Mouse (Mus musculus): ENCODE measurements at regions not wholly inside any gene's neighbourhood (a gene's known extent, or its start where the extent isn't known, plus 50 kb on each side); places are given as distances from the start of the nearest gene placed in this dataset.

GRCm38 (mm10) chr15:97596514-97597081 lies 109.0 kb downstream of the Rpap3 start:
- Histone ChIP-seq H3K4me3 (no peak overlapping the region), H3K27me3 (replicated peaks; ENCODE audit: low read depth, poor library complexity, severe bottlenecking) (no peaks in the 10 kb centered on the region), H3K4me1 (peaks cover 17% of the 10 kb centered on the region), H3K9me3 (no peaks in the 10 kb centered on the region), H3K27ac (replicated peaks) (0 out of 2 replicates have a peak overlapping the region, but pooled peaks have one; percentile 35), H3K36me3 (replicated peaks) (no peaks in the 10 kb centered on the region)
- DNase-seq (ENCODE audit: low spot score), result no peak
- 79% methylated on average over 8 of the region's 8 CpGs for WGBS

DNA sequence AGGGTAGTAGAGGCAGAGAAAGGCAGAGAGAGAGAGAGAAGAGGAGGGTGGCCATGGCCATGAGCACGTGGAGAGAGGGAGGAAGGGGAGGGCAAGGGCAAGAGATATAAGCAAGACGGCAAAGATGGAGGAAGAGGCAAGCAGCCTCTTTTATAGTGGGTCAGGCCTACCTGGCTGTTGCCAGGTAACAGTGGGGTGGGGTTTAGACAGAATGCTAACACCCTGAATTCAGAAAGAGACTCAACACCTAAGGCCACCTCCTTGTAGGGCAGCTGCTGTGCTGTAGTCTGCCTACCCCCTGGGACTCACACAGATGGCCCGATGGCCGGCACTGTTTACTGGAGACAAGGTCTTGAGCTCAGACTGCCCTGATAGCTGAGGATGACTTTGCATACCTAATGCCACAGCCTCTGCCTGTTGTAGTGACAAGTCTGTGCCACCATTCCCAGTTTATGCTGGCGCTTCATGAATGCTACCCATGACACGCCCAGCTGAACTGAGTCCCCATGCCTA lies 110.3 kb downstream of the Rpap3 start:
- 74% methylated on average over 6 of the region's 6 CpGs for WGBS
- DNase-seq (ENCODE audit: low spot score), result no peak
- H3K27me3 ChIP-seq (replicated peaks; ENCODE audit: low read depth, poor library complexity, severe bottlenecking), result no peaks in the 10 kb centered on the region
- no peak overlapping the region for H3K4me3 ChIP-seq
- H3K4me1 ChIP-seq, result peaks cover 24% of the 10 kb centered on the region
- no peaks in the 10 kb centered on the region for H3K9me3 ChIP-seq
- H3K27ac ChIP-seq (replicated peaks), result no peak overlapping the region
- H3K36me3 ChIP-seq (replicated peaks), result no peaks in the 10 kb centered on the region

- Histone ChIP-seq H3K27me3 (replicated peaks; ENCODE audit: low read depth, poor library complexity, severe bottlenecking) (no peaks in the 10 kb centered on the region), H3K4me1 (peaks cover 25% of the 10 kb centered on the region), H3K9me3 (no peaks in the 10 kb centered on the region), H3K4me3 (no peak overlapping the region), H3K27ac (replicated peaks) (no peak overlapping the region), H3K36me3 (replicated peaks) (no peaks in the 10 kb centered on the region)
- DNase-seq (ENCODE audit: low spot score), result no peak
- 51% methylated on average over 11 of the region's 11 CpGs for WGBS
Observed at GRCm38 (mm10) chr15:97593781-97594600, 111.6 kb downstream of the Rpap3 start.

GRCm38 (mm10) chr15:97592786-97593185 lies 112.8 kb downstream of the Rpap3 start:
- H3K4me1 ChIP-seq, result peaks cover 23% of the 10 kb centered on the region
- H3K4me3 ChIP-seq, result no peak overlapping the region
- no peak for DNase-seq (ENCODE audit: low spot score)
- no peak overlapping the region for H3K27ac ChIP-seq (replicated peaks)
- H3K9me3 ChIP-seq, result no peaks in the 10 kb centered on the region
- H3K36me3 ChIP-seq (replicated peaks), result no peaks in the 10 kb centered on the region
- H3K27me3 ChIP-seq (replicated peaks; ENCODE audit: low read depth, poor library complexity, severe bottlenecking), result no peaks in the 10 kb centered on the region
- WGBS, result 85% methylated on average over 11 of the region's 11 CpGs

DNA sequence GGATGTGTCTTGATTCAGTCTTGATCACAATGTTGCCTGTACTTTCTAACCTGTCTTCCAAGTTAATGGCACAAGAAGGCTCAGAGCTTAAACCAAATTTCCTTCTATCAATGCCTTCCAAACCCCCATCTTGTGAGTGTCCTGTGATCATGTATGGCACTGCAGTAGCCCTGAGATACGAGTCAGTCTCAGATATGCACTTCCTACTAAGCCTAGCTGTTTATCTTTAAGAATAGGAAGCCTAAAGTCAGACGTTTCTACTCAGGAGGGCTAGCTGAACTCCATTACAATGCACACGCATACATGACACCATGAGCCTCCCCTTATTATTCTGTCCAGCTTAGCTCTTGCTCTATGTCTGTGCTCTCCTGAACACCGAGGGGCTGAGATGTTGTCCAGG lies 114.2 kb downstream of the Rpap3 start:
- no peak overlapping the region for H3K4me3 ChIP-seq
- no peak overlapping the region for H3K27ac ChIP-seq (replicated peaks)
- no peak for DNase-seq (ENCODE audit: low spot score)
- peaks cover 10% of the 10 kb centered on the region for H3K4me1 ChIP-seq
- no peaks in the 10 kb centered on the region for H3K27me3 ChIP-seq (replicated peaks; ENCODE audit: low read depth, poor library complexity, severe bottlenecking)
- WGBS, result 77% methylated on average over 4 of the region's 4 CpGs
- no peaks in the 10 kb centered on the region for H3K9me3 ChIP-seq
- H3K36me3 ChIP-seq (replicated peaks), result no peaks in the 10 kb centered on the region

DNA sequence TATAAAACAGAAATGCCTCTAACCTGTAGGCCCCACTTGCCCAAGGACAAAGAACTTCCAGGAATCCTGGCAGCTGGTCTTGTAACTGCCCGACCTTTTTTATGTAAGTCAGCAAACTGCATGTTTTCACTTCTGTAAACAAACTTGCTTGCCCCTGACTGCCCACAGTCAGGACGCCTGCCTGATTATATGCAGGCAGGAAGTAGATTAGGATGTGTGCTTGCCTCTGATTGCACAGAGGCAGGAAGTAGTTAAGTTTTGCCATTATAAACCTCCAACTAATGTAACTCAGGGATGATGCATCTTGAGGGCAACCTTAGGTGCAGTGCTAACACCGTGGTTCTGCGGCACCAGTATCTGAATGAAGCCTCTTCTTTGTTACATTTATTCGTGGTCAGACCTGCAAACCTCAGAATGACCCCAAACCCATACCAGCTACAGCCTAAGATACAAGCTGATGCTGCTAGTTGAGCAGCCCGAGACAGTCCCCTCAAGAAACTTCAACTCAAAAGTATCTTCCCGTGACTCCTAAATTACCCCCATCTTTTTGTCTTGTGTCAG lies 114.8 kb downstream of the Rpap3 start:
- Histone ChIP-seq H3K9me3 (no peaks in the 10 kb centered on the region), H3K4me3 (no peak overlapping the region), H3K27ac (replicated peaks) (no peak overlapping the region; the same call in 1 of the 2 replicates), H3K36me3 (replicated peaks) (no peaks in the 10 kb centered on the region), H3K27me3 (replicated peaks; ENCODE audit: low read depth, poor library complexity, severe bottlenecking) (no peaks in the 10 kb centered on the region), H3K4me1 (peaks cover 10% of the 10 kb centered on the region)
- WGBS, result 71% methylated on average over 7 of the region's 7 CpGs
- no peak for DNase-seq (ENCODE audit: low spot score)

DNA sequence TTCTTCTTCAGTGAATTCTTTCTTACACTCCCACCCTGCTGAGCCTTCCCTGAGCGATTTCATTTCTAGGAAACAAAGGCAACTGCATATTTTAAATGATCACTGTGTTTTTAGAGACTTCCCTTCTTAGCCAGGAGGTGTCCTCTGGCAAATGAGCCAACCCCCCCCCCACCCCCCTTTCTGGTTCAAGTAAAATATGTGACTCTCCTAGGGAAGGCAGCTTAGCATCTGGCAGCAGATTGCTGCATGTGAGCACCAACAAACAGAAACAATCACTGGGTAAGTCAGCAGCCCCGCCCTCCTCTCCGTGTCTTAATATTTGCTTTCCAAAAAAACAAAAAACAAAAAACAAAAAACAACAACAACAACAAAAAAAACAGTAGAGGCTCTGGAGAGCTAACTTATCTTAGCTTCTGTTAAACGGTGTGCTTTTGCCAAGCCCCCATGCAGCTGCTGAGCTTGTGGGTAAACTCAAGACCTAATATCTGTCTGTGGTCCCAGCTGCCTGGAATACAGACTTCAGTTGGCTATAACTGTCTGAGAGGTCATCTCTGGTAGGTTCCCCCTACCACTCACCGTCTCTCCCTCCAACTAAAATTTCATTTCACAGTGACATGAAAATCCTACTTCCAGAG lies 117.9 kb downstream of the Rpap3 start:
- H3K4me1 ChIP-seq, result peaks cover 10% of the 10 kb centered on the region
- DNase-seq (ENCODE audit: low spot score), result no peak
- H3K9me3 ChIP-seq, result no peaks in the 10 kb centered on the region
- 85% methylated on average over 5 of the region's 5 CpGs for WGBS
- H3K27ac ChIP-seq (replicated peaks), result no peak overlapping the region
- no peak overlapping the region for H3K4me3 ChIP-seq
- H3K36me3 ChIP-seq (replicated peaks), result no peaks in the 10 kb centered on the region
- H3K27me3 ChIP-seq (replicated peaks; ENCODE audit: low read depth, poor library complexity, severe bottlenecking), result no peaks in the 10 kb centered on the region

- Histone ChIP-seq H3K27me3 (replicated peaks; ENCODE audit: low read depth, poor library complexity, severe bottlenecking) (no peaks in the 10 kb centered on the region), H3K4me3 (no peak overlapping the region)
Observed at GRCm38 (mm10) chr15:97581724-97582154, 123.9 kb downstream of the Rpap3 start.

DNA sequence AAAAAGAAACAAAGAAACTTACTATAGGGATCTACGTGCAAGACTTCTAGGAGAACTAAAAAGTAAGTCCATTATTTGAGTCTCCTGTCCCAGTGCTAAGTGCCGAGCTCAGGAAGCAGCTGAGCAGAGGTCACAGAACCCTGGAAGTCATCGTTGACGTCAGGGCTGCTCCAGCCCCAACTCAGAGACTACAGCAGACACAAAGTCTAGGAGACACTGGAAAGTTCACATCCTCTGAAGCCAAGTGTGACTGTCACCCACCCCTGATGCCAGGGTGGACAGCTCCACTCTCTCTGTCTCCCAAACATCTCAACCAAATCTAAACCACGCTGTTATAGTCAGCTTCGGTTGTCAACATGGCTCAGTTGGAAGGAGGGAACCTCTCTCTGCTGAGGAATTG lies 124.9 kb downstream of the Rpap3 start:
- 77% methylated on average over 6 of the region's 6 CpGs for WGBS
- Histone ChIP-seq H3K4me3 (no peak overlapping the region), H3K27ac (replicated peaks) (no peak overlapping the region), H3K36me3 (replicated peaks) (no peaks in the 10 kb centered on the region), H3K4me1 (peaks cover 11% of the 10 kb centered on the region), H3K27me3 (replicated peaks; ENCODE audit: low read depth, poor library complexity, severe bottlenecking) (no peaks in the 10 kb centered on the region), H3K9me3 (no peaks in the 10 kb centered on the region)
- no peak for DNase-seq (ENCODE audit: low spot score)

More at GRCm38 (mm10) chr15:97581724-97582154, 123.9 kb downstream of the Rpap3 start:
- H3K9me3 ChIP-seq, result no peaks in the 10 kb centered on the region
- H3K4me1 ChIP-seq, result peaks cover 11% of the 10 kb centered on the region
- 26% methylated on average over 13 of the region's 13 CpGs for WGBS
- no peak overlapping the region; the same call in 1 of the 2 replicates for H3K27ac ChIP-seq (replicated peaks)
- DNase-seq (ENCODE audit: low spot score), result peak; percentile 82
- no peaks in the 10 kb centered on the region for H3K36me3 ChIP-seq (replicated peaks)

DNA sequence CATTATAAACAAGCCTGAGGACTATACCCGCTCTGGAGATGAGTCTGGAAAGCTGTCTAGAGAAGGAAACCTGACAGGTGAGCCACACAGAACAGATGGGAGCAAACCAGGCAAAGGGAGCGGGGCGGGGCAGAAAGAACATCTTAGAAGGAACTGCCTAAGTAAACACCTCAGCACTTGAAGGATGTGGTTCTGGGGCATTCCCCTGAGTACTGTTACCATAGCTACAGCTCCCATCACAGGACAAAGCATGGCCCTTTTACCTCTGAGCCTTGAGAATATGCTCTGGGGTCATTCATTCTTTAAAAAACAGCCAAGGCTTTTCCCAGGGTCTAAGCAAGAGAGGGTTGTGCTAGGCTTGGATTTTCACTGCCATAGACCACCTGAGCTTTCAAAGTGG lies 127.6 kb downstream of the Rpap3 start:
- Histone ChIP-seq H3K36me3 (replicated peaks) (no peaks in the 10 kb centered on the region), H3K4me1 (peaks cover 11% of the 10 kb centered on the region), H3K4me3 (no peak overlapping the region), H3K27me3 (replicated peaks; ENCODE audit: low read depth, poor library complexity, severe bottlenecking) (no peaks in the 10 kb centered on the region), H3K9me3 (no peaks in the 10 kb centered on the region), H3K27ac (replicated peaks) (no peak overlapping the region)
- no peak for DNase-seq (ENCODE audit: low spot score)
- WGBS, result 89% methylated on average over 3 of the region's 3 CpGs

- no peak for DNase-seq (ENCODE audit: low spot score)
- no peaks in the 10 kb centered on the region for H3K9me3 ChIP-seq
- no peak overlapping the region for H3K27ac ChIP-seq (replicated peaks)
- H3K4me1 ChIP-seq, result peaks cover 11% of the 10 kb centered on the region
- no peaks in the 10 kb centered on the region for H3K36me3 ChIP-seq (replicated peaks)
- H3K4me3 ChIP-seq, result no peak overlapping the region
- no peaks in the 10 kb centered on the region for H3K27me3 ChIP-seq (replicated peaks; ENCODE audit: low read depth, poor library complexity, severe bottlenecking)
- 83% methylated on average over 8 of the region's 8 CpGs for WGBS
Observed at GRCm38 (mm10) chr15:97577196-97577595, 128.4 kb downstream of the Rpap3 start.

DNA sequence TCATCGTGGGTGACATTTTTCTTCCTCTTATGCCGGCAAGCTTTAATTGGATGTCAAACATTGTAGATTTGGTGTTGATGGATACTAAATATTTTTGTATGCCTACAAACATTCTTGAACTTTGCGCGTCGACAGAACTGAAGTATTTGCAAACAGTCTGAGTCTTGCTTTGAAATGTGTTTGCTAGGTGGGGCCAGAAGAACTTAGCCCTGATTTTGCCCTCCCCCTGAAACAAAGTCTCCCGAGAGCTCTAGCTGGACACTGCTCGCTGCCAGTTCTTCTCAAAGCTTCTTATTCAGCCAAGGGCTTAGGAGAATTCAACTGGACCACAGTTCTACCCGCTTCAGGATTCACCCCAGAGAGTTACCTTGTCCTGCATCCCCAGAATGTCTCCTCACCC lies 133.0 kb downstream of the Rpap3 start:
- Histone ChIP-seq H3K36me3 (replicated peaks) (no peaks in the 10 kb centered on the region), H3K27ac (replicated peaks) (no peak overlapping the region), H3K9me3 (no peaks in the 10 kb centered on the region), H3K4me1 (no peaks in the 10 kb centered on the region), H3K4me3 (no peak overlapping the region), H3K27me3 (replicated peaks; ENCODE audit: low read depth, poor library complexity, severe bottlenecking) (no peaks in the 10 kb centered on the region)
- DNase-seq (ENCODE audit: low spot score), result no peak
- 89% methylated on average over 8 of the region's 8 CpGs for WGBS

All from embryonic facial prominence, embryonic 10.5 days (tissue).